Mouse (Mus musculus): ENCODE measurements around the gene Gpr61.

Gene Gpr61

GRCm38 (mm10) chr3:108178756-108179715 is 24.4 kb upstream of the Gpr61 start:
- no peak for DNase-seq (ENCODE audit: low read depth, low spot score)

- peak; percentile 79 for DNase-seq (ENCODE audit: low read depth, low spot score)
Observed at GRCm38 (mm10) chr3:108174672-108175531, 20.2 kb upstream of the Gpr61 start.

- DNase-seq (ENCODE audit: low read depth, low spot score), result no peak
Observed at GRCm38 (mm10) chr3:108169199-108169598, 14.5 kb upstream of the Gpr61 start.

GRCm38 (mm10) chr3:108167499-108167898 is 12.8 kb upstream of the Gpr61 start:
- no peak for DNase-seq (ENCODE audit: low read depth, low spot score)

DNA sequence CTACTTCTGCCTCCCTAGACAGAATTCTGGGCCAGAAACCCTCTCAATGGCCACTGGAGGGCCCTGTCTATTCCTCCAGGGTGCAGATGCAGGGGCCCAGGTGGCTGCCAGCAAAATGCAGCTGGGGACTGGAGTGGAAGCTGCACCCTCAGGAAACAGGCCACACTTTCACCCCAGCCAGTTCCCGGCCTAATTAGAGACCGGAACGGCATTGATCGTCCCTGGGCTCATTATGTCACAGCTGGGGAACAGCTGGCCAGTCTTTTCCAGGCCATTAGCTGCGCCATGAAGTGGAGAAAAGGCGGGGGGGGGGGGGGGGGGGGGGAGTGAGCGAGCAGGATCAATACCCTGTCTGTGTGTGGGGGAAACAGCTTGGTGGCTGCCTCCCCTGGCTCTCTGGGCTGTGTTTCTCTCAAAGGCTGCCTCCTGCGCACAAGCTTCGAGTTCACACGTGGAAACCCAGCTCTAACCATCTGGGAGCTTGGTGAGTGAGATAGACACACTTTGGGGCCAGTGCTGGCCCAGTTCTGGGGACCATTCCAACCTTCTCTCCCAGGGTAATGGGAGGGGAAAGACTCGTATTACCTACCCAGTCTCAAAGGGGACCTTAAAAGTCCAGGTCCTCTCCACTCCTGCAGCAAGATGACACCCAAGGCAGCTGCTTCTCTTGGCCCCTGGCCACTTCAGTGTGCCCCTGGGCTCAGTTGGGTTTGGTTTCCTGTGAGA is 12.0 kb upstream of the Gpr61 start:
- no peak for DNase-seq (ENCODE audit: low read depth, low spot score)

DNA sequence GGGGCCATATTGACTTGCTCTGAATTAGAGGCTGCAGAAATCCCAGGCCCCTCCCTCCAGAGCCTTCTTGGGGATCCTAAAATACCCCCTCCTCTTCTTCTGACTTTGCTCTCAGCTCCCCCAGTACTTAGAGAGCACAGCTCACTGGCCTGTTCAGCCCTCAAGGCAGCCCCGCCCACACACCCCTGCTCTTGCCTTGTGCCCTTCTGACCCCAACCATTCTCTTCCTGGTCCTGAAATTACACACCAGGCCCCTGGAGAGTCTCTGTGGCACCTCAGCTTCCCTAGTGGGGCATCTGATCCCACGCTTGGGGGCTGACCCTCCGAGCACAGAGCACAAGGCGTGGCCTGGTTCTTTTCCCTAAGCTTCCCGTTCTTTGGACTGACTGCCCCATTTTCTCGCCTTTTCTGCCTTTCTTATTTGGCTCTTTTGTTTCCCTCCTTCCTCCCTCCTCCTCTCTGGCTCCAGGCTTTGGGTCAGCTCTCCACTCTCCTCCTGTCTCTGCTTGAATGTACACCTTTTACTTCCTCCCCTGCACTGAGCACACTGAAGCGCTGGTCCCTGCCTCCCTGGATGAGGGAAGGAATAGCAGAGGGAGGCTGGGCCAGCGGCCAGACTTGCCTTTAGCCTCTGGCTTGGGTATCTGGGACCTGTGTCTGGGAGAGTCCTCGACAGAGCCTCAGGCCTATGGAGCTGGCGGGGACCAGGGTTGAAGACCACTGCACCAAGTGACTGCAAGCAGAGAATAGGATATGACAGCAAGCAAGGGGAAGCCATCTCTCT is 11.0 kb upstream of the Gpr61 start:
- no peak for DNase-seq (ENCODE audit: low read depth, low spot score)

GRCm38 (mm10) chr3:108164807-108165206 is 10.1 kb upstream of the Gpr61 start:
- DNase-seq (ENCODE audit: low read depth, low spot score), result no peak

DNA sequence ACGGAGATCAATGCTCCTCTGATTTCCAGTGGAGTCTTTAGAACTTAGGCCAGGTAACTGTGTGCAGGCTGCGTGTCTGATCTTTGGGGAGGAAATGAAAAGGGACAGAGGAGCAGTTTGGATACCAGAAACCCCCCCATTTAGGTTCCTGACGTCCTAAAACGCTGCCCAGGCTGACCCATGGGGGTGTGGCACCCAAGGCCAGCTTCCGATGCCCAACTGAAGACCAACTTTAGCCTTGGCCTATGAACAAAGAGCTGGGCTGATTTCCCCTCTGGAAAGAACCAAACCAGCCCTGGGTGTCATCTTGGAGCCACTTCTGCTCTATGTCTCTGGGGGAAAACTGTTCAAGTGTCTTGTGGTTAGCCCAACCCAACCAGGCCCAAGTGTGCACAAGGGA is 9.4 kb upstream of the Gpr61 start:
- no peak for DNase-seq (ENCODE audit: low read depth, low spot score)

DNA sequence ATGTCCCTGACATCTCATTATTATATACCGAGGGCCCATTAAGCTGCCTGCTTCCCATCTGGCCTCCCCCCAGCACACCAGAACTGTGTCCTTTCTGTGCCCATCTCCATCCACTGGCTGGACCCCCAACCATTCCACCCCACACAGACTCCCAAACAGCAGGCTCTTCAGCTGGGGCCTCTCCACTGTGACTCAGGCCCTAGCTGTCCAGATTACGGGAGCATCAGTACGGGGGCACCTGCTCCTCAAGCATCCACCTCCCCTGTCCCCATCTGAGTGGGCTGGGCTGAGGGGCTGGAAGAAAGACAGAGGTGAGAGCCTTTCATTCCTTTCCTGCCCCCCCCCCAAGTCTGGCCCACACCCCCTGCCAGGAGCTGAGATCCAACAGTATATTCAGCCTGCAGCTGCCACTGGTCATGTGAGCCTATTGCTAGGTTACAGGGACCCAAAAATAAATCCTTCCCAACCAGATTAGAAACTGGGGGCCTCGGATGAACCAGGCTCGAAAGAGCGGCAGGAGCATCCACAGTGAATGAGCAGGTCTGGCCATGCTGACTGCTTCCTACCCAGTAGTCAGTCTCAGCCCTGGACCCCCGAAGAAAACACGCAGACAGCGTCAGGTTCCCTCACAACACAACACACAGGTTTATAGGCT is 3.8 kb upstream of the Gpr61 start:
- no peak for DNase-seq (ENCODE audit: low read depth, low spot score)

DNA sequence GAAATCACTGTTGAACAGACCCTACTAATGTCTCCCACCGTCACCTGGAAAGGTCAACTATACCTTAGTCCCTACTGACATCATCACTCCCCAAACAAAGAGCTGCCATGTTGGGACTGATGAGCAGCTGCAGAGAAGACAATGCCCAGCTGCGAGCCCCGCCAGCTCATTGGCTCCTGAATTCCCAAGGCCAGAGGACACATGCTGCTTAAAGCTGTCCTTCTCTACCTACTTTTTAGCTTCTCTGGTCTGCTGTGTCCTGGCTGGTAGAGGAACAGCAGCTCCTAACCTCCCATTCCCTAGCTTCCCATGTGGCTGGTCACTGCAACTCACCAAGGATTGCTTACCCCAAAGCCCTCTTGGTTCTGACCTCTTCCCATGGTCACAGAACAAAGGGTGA is 2.4 kb downstream of the Gpr61 start:
- DNase-seq (ENCODE audit: low read depth, low spot score), result no peak

GRCm38 (mm10) chr3:108147386-108148235 is 7.1 kb downstream of the Gpr61 start:
- DNase-seq (ENCODE audit: low read depth, low spot score), result no peak

GRCm38 (mm10) chr3:108146671-108147070 is 8.0 kb downstream of the Gpr61 start:
- no peak for DNase-seq (ENCODE audit: low read depth, low spot score)

DNA sequence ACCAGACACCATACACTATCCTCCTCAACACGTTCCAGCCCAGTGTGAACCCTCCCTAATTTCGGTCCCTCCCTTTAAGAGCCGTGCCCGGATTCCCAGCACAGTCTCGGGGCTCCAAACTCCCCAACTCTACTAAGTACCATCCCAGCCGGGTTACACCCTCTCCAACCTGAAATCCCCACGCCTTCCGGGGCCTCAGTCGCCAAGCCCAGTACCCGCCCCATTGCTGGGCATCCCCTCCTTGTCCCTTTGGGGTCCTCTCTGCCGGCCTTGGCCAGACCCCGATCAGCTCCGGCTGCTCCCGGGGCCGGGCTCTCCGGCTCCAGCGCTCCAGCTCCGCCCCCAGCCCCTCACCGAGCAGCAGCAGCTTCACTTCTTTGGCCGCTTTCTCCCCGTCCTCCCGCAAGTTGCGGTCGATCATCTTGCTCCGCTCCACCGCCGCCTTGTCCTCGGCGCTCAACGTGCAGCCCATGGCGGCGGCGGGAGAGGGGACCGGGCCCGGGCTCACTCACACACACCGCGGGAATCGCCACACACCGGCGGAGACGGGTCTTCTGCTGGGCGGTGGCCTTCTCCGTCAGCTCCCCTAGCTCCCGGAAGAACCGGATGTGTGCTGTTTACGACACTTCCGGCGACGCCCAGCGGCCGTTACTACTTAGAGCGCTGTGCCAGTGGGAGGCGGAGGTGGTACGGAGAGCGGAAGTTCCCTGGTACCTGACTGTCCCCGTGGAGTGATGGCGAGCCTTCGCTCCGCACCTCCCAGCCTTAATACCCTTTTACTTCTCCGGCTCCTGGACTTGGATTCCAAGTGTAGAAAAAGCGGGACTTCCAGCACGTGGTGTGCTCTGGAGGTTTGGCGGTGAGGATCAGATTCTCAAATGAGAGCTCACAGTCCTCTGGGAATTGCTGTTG is 8.9 kb downstream of the Gpr61 start, which contains the start of gene Gnai3:
TSS of gene Gnai3 (minus strand) at position 613 of the 912 bp plus-strand sequence.
- DNase-seq (ENCODE audit: low read depth, low spot score), result peak; percentile 81

- DNase-seq (ENCODE audit: low read depth, low spot score), result no peak
Observed at GRCm38 (mm10) chr3:108140786-108141185, 13.9 kb downstream of the Gpr61 start.

DNA sequence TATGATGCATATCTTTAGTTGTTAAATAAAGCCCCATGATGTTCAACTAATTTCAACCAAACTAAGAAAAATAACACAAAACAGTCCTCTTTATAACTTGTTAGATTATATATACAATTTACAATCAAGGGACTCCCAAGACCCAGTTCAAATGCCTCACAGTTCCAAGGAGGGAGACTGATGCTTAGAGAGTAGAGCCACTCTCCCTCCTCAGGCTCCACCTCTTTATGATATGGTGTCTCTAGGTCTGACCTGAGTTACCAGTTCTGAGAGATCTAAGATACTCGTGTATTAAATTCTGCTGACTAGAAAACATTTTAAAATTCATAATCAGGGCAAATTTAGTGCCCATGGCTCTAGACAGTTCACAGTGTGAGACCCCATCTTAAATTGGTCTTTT is 15.6 kb downstream of the Gpr61 start:
- no peak for DNase-seq (ENCODE audit: low read depth, low spot score)

DNA sequence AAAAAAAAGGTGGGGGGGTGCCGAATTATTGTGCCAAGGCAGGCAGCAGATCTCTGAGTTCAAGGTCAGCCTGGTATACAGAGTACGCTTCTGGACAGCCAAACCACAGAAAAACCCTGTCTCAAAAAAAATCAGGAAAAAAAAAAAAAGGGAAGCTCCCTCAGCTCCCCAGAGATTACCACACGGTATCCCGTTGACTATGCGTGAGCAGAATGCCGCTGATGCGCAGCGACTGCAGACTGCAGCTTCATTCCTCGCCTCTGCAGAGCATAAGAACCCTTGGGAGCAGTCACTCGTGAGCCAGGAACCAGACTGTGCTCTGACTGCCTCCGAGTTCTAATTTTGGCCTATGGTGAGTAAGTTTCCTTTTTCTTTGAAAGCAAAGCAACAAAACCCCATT is 20.0 kb downstream of the Gpr61 start:
- DNase-seq (ENCODE audit: low read depth, low spot score), result no peak

GRCm38 (mm10) chr3:108132484-108132883 is 22.2 kb downstream of the Gpr61 start:
- no peak for DNase-seq (ENCODE audit: low read depth, low spot score)

DNA sequence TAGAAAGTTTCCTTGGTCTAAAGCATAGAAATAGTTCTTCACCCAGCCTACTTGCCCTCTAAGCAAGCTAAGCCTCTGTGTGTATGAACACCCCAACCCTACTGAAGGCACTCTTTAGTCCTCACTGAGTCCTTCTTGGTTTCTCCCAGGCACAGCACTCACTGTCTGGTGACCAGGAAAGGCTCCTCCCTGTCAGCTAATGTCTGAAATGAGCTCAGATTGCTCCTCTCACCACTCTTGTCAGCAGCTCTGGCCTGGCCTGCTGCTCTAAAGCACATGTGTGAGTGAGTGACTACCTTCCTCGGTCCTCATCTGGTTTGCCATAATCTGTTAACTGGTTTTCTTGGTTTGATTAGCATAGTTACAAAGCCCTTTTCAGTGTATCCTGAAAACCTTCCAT is 22.9 kb downstream of the Gpr61 start:
- DNase-seq (ENCODE audit: low read depth, low spot score), result no peak
